In the genomic region with DNA sequence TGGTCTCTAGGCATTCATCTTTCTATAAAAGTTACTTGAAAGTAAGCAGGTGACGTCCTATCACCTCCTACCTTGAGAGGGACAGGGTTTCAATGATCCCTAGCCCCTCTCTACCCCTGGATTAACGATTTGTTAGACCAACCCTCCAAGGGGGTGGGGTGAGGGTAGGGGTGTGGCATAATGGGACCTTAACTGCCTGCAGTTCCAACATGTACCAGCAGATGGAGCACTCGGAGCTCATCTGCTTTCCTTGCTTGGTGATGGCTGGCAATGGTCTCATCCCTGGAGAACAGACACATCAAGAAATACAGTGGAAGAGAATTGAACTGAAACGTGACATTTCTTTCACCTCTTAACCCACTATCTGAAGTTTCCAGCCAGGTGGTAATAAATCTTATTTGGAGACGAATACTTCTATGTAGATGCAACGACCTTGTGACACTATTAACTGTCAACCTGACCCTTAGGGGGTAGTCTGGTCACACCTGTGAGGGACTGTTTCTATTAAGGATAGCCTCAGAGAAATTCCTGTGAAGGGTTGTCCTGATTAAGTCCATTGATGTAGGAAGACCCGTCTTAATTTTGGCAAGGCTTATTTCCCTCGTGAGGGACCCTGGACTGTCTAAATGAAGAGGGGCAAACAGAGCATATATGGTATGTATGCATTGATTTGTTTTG, we compare ENCODE assay signal across 8 mouse cellular contexts. TPM values are rescaled to one million over a fixed set of nuclear protein-coding genes. Genes with fewer than 3 reads are reported as not detected.
A peak's percentile ranks its signal among the peaks of the same experiment; 100 is the strongest.
DNase-seq lines count a peak whose midpoint lies in the region; ATAC-seq lines count a peak whose summit lies in the region.

No protein-coding gene starts in this region.

- H3K9ac ChIP-seq in hindbrain, embryonic 12.5 days = no peak overlapping the region

- H3K9me3 ChIP-seq in hindbrain, embryonic 12.5 days (replicated peaks) = no peaks in the 10 kb centered on the region

- no peaks in the 10 kb centered on the region for H3K4me1 ChIP-seq in hindbrain, embryonic 12.5 days

- no peak overlapping the region for H3K27ac ChIP-seq in hindbrain, embryonic 12.5 days

- 43% methylated on average over 8 of the region's 8 CpGs for WGBS in hindbrain, embryonic 12.5 days

- 0 out of 2 replicates have a peak overlapping the region, but pooled peaks have one; percentile 15 for H3K4me2 ChIP-seq in hindbrain, embryonic 12.5 days (replicated peaks)

- ATAC-seq in hindbrain, embryonic 12.5 days (ENCODE audit: low FRiP score) = peak; percentile 81

- DNase-seq in NIH3T3 (ENCODE audit: low read depth) = peak; percentile 96
- DNase-seq in cerebellum, adult 9-11 months = peak; percentile 66
- peak; percentile 38 to 78 for DNase-seq in frontal cortex, postnatal 10 days (ENCODE audit: low spot score in 2 of 2)
- peak; percentile 93 to 94 for DNase-seq in layer of hippocampus, postnatal 10 days (ENCODE audit: low spot score in 2 of 2)
- DNase-seq in lung, postnatal 4 days = peak; percentile 75 to 89
- peak; percentile 90 for DNase-seq in retina, postnatal 1 day
- DNase-seq in thymus, postnatal 4 days = peak; percentile 85

- H3K36me3 ChIP-seq in hindbrain, embryonic 12.5 days = no peaks in the 10 kb centered on the region

- H3K4me3 ChIP-seq in hindbrain, embryonic 12.5 days = no peak overlapping the region

- H3K27me3 ChIP-seq in hindbrain, embryonic 12.5 days = no peaks in the 10 kb centered on the region

RNA-seq across cellular contexts. Expression of gene Srd5a2, which starts 27.1 kb away (rescaled TPM):
- not detected in 2 replicates for polyA plus RNA-seq in hindbrain, embryonic 12.5 days (2016; fragmentation: Nextera tagmentation; extraction: Ambion mirVana)
- total RNA-seq in layer of hippocampus, postnatal 10 days (2021) = under 1 TPM in 1 of 2 experiments, not detected in 1; 0.30 TPM
